Mouse (Mus musculus): ENCODE data around the gene Scyl2. TPM values are rescaled to one million over a fixed set of nuclear protein-coding genes. Genes with fewer than 3 reads are reported as not detected.

Gene Scyl2
- polyA plus RNA-seq (2015; fragmentation: Nextera tagmentation; extraction: Ambion mirVana) = 3.9 and 4.3 TPM in 2 replicates

DNA sequence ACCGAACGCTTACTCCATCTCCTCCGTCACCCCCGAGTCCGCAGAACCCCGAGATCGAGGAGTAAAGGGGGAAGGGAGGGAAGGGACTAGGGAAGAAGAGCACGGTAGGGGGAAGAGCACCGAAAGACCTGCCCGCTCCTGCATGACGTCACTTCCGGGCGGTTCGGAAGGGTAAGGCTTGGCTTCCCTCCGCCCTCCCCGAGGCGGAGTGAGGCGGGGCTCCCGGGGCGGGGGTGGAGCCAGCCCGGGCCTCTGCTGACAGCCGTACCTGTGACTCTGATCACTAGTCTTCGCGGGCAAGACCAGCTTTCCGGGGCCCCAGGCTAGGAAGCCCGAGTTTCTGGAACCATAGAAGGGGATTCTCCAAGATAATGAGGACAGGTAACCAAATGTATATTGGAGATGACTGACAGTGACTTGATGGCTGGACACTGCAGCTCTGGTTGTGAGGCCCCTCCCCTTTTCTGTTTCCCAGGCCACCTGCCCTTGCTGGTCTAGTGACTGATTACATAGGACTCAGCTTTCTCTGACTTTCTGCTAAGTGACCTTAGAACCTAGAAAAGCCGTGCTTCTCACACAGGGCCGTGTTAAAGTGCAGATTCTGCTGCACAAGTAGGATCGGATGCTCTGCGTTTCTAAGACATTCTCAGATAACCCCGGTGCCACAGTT lies at the start of gene Scyl2:
TSS of gene Scyl2 (minus strand) at position 147 of the 670 bp plus-strand sequence.
- Histone ChIP-seq H3K4me1 (replicated peaks) (peaks cover 9% of the 10 kb centered on the region), H3K27me3 (no peaks in the 10 kb centered on the region), H3K4me2 (peak within 1 kb of the TSS; percentile 78), H3K9me3 (replicated peaks) (no peaks in the 10 kb centered on the region), H3K4me3 (peak within 1 kb of the TSS; percentile 88), H3K27ac (peak within 1 kb of the TSS; percentile 61), H3K9ac (peak within 1 kb of the TSS; percentile 85), H3K36me3 (no peaks in the 10 kb centered on the region)
- 4% methylated on average over 29 of the region's 31 CpGs for WGBS
- ATAC-seq (replicated peaks; ENCODE audit: insufficient number of reproducible peaks, insufficient read depth, low FRiP score, low read depth) = peak; percentile 98

DNA sequence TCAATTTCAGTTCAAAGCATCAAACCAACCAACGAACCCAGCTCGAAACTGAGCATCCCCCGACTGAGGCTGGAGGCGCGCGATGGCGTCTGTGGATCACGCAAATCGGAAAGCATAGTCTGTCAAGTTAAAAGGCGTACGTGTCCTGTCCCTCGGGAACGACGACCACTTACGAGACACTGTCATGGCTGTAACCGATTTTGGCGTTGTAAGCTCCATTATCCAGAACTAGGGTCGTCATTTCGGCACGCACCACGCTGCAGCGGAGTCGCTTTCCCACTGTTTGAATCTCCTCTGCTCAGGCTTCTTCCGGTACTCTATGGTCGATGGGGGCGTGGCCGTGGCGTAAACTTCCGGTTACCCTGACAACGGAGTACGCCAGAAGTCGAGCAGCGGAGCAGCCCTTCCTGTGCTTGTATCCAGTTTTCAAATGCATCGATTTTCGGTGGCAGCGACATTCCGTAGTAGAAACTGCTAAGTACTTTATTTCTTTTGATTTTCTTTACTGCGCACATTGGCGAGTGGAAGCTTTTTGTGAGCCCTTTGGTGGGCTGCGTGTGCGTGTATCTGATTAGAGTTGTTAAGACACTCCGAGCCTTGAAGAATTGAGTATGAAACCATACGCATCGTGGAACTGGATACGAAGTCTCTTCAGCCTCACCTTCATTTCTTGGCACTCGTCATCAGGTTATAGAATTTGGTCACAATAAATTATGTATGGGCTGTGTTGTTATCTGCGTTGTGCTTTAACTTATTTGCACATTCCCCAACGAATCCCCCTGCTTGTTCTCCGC lies 46.1 kb upstream of the Scyl2 start, which contains the start of gene Actr6:
TSS of gene Actr6 (minus strand) at position 295 of the 794 bp plus-strand sequence.
- Histone ChIP-seq H3K4me2 (peak within 1 kb of the TSS; percentile 72), H3K27ac (0 out of 2 replicates have a peak within 1 kb of the TSS, but pooled peaks have one; percentile 51), H3K36me3 (0 out of 2 replicates have a peak, but pooled peaks cover under 1% of the 10 kb centered on the region), H3K4me3 (peak within 1 kb of the TSS; percentile 76), H3K4me1 (replicated peaks) (peaks cover 16% of the 10 kb centered on the region), H3K27me3 (no peaks in the 10 kb centered on the region), H3K9ac (peak within 1 kb of the TSS; percentile 60), H3K9me3 (replicated peaks) (no peaks in the 10 kb centered on the region)
- ATAC-seq (replicated peaks; ENCODE audit: insufficient number of reproducible peaks, insufficient read depth, low FRiP score, low read depth) = peak; percentile 98
- whole genome bisulfite sequencing = 1% methylated on average over 49 of the region's 49 CpGs

DNA sequence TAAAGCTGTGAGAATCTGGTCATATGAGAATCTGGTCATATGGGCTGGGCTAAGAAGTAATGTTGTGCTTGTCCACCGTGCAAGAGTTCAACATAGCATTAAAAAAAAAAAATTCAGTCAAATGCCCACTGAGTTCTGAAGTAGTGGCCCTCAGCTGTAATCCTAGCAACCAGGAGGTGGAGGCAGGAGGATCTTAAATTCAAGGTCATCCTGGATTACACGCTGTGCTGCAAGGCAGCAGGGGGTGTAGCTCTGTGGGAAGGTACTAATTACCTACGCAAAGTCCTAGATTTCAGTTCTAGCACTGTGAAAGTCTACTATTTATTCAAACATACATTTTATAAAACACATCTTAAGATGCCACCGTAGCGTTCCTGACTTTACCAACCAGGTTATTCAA lies 45.3 kb upstream of the Scyl2 start:
- WGBS = 17% methylated on average over 5 of the region's 5 CpGs
- H3K9ac ChIP-seq = peak overlapping the region; percentile 60
- H3K9me3 ChIP-seq (replicated peaks) = no peaks in the 10 kb centered on the region
- peak overlapping the region; percentile 72 for H3K4me2 ChIP-seq
- no peaks in the 10 kb centered on the region for H3K27me3 ChIP-seq
- H3K36me3 ChIP-seq = 0 out of 2 replicates have a peak, but pooled peaks cover 5% of the 10 kb centered on the region
- H3K27ac ChIP-seq = no peak overlapping the region
- ATAC-seq (replicated peaks; ENCODE audit: insufficient number of reproducible peaks, insufficient read depth, low FRiP score, low read depth) = no peak
- H3K4me3 ChIP-seq = peak overlapping the region; percentile 76
- H3K4me1 ChIP-seq (replicated peaks) = peaks cover 16% of the 10 kb centered on the region

DNA sequence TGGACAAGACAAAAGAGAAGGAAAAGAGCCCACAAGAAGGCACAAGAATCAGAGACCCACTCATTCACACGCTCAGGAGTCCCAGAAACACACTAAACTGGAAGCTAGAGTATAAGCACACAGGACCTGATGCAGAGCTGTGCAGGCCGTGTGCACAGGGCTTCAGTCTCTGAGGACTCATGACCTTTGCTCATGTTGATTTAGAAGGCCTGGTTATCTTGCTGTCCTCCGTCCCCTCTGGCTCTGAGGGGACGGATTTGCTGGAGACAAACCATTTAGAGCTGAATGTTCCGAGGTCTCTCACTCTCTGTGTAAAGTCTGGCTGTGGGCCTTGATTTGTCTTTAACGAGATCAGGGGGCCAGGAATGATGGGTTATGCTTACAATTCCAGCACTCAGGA lies 44.3 kb upstream of the Scyl2 start:
- 79% methylated on average over 6 of the region's 6 CpGs for WGBS
- Histone ChIP-seq H3K27ac (no peak overlapping the region), H3K9me3 (replicated peaks) (no peaks in the 10 kb centered on the region), H3K9ac (no peak overlapping the region), H3K27me3 (no peaks in the 10 kb centered on the region), H3K4me2 (no peak overlapping the region), H3K36me3 (peaks cover 13% of the 10 kb centered on the region), H3K4me1 (replicated peaks) (peaks cover 16% of the 10 kb centered on the region), H3K4me3 (no peak overlapping the region)
- ATAC-seq (replicated peaks; ENCODE audit: insufficient number of reproducible peaks, insufficient read depth, low FRiP score, low read depth) = no peak

DNA sequence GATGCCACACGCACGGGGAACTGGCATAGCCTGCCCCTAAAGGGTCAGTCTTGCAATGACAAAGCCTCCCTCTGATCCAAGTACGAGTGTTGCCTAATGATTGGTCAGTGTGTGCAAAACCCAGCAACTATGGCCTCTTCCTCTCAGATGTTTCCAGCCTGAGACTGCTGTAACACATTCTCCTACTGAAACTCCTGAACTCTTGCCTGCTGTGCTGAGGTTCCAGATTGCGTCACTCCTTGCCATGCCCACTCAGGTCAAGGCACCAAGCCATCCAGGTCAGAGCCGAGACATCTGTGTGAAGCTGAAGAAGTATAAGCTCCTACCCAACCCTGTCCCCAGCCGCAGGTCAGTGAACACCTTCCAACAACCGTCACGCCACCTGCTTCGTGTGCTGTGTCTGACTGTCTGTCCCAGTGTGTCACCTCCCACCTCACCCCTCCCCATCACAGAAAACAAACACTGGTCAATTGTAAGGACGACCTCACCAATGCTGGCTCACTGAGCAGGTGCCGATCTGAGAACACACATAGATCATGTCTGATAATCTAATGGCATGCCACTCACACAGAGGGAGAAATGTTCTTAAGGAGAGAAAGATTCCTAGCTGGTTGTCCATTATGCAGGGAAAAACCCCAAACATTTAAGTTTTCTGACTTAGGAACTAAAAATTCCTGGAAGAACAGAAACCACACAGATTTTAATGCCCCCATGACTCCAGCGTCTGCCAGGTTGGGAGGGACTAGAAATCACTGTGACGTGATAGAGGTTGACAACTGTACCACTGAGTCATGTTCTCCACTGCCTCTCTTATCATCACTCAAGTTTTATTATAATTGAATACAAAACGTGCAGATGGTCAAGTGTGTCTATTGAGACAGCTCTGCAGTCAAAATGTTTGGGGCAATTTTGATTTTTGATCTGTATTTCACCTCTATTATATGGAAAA lies 36.4 kb upstream of the Scyl2 start:
- no peaks in the 10 kb centered on the region for H3K27me3 ChIP-seq
- peaks cover 32% of the 10 kb centered on the region for H3K36me3 ChIP-seq
- H3K4me3 ChIP-seq = no peak overlapping the region
- ATAC-seq (replicated peaks; ENCODE audit: insufficient number of reproducible peaks, insufficient read depth, low FRiP score, low read depth) = no peak
- no peak overlapping the region for H3K9ac ChIP-seq
- no peak overlapping the region for H3K4me2 ChIP-seq
- H3K27ac ChIP-seq = no peak overlapping the region
- no peaks in the 10 kb centered on the region for H3K4me1 ChIP-seq (replicated peaks)
- 84% methylated on average over 14 of the region's 14 CpGs for WGBS
- H3K9me3 ChIP-seq (replicated peaks) = no peaks in the 10 kb centered on the region

DNA sequence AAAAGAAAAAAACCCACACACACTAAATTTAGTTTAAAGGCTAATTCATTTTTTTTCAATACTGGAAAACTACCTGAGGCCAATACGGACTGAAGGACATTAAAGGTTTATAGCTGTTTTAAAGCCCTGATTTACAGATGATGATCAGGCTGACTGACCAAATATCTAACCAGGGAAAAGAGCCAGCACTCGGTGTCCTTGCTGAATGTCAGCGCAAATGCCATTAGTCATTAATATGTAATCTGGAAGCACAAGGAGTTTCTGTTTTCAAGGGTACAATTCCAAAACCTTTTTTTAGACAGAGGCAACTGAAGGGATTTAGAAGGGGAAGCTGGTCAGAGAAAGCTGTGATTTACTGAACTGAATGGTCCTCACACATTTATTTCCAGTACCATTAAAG lies 34.7 kb upstream of the Scyl2 start:
- no peaks in the 10 kb centered on the region for H3K9me3 ChIP-seq (replicated peaks)
- no peak overlapping the region; the same call in 1 of the 2 replicates for H3K27ac ChIP-seq
- no peaks in the 10 kb centered on the region for H3K4me1 ChIP-seq (replicated peaks)
- H3K9ac ChIP-seq = no peak overlapping the region
- H3K4me3 ChIP-seq = no peak overlapping the region
- WGBS = 70% methylated on average over 3 of the region's 3 CpGs
- ATAC-seq (replicated peaks; ENCODE audit: insufficient number of reproducible peaks, insufficient read depth, low FRiP score, low read depth) = no peak
- no peaks in the 10 kb centered on the region for H3K27me3 ChIP-seq
- no peak overlapping the region for H3K4me2 ChIP-seq
- peaks cover 26% of the 10 kb centered on the region for H3K36me3 ChIP-seq

DNA sequence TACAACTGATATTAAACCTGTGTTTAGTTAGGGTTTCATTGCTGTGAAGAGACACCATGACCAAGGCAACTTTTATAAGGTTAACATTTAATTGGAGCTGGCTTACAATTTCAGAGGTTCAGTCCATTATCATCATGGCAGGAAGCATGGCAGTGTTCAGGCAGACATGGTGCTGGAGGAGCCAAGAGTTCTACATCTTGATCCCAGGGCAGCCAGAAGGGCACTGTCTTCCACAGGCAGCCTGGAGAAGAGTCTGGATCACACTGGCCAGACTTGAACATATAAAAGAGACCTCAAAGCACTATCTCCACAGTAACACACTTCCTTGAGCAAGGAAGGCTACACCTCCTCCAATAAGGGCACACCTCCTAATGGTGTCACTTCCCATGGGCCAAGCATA lies 34.2 kb upstream of the Scyl2 start:
- peaks cover 23% of the 10 kb centered on the region for H3K36me3 ChIP-seq
- H3K9ac ChIP-seq = no peak overlapping the region
- H3K4me2 ChIP-seq = no peak overlapping the region
- H3K4me3 ChIP-seq = no peak overlapping the region
- no peaks in the 10 kb centered on the region for H3K4me1 ChIP-seq (replicated peaks)
- no peak overlapping the region for H3K27ac ChIP-seq
- H3K9me3 ChIP-seq (replicated peaks) = no peaks in the 10 kb centered on the region
- H3K27me3 ChIP-seq = no peaks in the 10 kb centered on the region
- ATAC-seq (replicated peaks; ENCODE audit: insufficient number of reproducible peaks, insufficient read depth, low FRiP score, low read depth) = no peak

DNA sequence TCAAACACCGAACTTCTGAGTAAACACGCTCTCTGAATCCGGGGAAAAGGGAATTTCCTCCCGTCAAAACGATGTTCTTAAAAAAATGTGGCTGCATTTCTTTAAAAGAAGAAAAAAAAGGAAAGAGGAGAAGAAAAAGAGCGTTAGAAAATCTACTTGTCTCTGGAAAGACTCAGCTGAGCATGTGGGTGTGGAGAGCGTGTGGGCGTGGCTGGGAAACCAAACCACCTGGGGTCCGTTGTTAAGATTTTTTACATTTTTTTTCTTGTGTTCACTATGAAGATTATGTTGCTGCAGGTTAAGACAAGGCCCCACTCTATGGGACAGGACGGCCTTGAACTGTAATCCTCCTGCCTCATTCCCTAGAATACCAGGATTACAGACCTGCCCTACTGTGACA lies 28.8 kb upstream of the Scyl2 start:
- Histone ChIP-seq H3K27ac (no peak overlapping the region), H3K9ac (no peak overlapping the region), H3K4me1 (replicated peaks) (no peaks in the 10 kb centered on the region), H3K36me3 (peaks cover 42% of the 10 kb centered on the region), H3K4me2 (no peak overlapping the region), H3K27me3 (no peaks in the 10 kb centered on the region), H3K4me3 (no peak overlapping the region), H3K9me3 (replicated peaks) (no peaks in the 10 kb centered on the region)
- 81% methylated on average over 10 of the region's 10 CpGs for WGBS
- ATAC-seq (replicated peaks; ENCODE audit: insufficient number of reproducible peaks, insufficient read depth, low FRiP score, low read depth) = no peak

DNA sequence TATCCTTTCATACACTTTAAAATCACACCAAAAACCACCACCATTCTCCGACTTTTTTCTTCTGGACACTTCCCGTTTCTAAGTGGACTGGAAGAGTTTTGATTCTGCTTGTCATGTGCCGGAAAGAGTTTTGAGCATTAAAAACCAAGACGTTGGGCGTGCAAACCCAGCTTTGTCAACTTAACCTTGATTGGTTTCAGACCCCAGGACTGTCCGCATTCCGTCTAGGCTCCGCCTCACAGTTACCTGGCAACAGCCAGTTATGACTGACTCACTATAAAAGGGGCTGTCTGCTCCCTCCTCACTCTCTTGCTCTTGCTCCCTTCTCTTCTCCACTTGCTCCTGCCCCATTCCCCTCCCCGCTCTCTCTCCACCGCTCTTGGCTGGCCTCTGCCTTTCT lies 22.6 kb upstream of the Scyl2 start:
- Histone ChIP-seq H3K4me3 (peak overlapping the region; percentile 12), H3K4me2 (peak overlapping the region; percentile 38), H3K27me3 (no peaks in the 10 kb centered on the region), H3K9ac (no peak overlapping the region), H3K27ac (no peak overlapping the region), H3K9me3 (replicated peaks) (no peaks in the 10 kb centered on the region), H3K4me1 (replicated peaks) (no peaks in the 10 kb centered on the region), H3K36me3 (peaks cover 23% of the 10 kb centered on the region)
- 0 out of 2 replicates have a peak, but pooled peaks have one; percentile 58 for ATAC-seq (replicated peaks; ENCODE audit: insufficient number of reproducible peaks, insufficient read depth, low FRiP score, low read depth)
- WGBS = 26% methylated on average over 10 of the region's 10 CpGs

DNA sequence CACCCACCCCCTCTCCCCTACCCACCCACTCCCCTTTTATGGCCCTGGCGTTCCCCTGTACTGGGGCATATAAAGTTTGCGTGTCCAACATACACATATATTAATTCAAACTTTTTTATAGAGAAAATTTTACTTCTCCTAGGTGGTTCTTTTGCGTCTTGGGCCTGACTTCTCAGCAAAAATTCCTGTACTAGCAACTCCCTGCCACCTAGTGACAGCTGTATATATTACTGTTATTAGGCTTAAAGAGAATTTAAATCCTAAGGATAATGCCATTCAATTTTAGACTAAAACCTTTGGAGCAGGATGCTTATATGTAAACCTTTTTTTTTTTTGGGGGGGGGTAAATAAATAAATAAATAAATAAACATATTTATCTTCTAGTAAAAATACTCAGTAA lies 21.3 kb upstream of the Scyl2 start:
- 81% methylated on average over 3 of the region's 3 CpGs for WGBS
- no peak overlapping the region for H3K27ac ChIP-seq
- H3K36me3 ChIP-seq = peaks cover 9% of the 10 kb centered on the region
- no peaks in the 10 kb centered on the region for H3K9me3 ChIP-seq (replicated peaks)
- H3K4me2 ChIP-seq = no peak overlapping the region
- no peak overlapping the region for H3K4me3 ChIP-seq
- no peaks in the 10 kb centered on the region for H3K27me3 ChIP-seq
- H3K9ac ChIP-seq = no peak overlapping the region
- no peaks in the 10 kb centered on the region for H3K4me1 ChIP-seq (replicated peaks)
- no peak for ATAC-seq (replicated peaks; ENCODE audit: insufficient number of reproducible peaks, insufficient read depth, low FRiP score, low read depth)

DNA sequence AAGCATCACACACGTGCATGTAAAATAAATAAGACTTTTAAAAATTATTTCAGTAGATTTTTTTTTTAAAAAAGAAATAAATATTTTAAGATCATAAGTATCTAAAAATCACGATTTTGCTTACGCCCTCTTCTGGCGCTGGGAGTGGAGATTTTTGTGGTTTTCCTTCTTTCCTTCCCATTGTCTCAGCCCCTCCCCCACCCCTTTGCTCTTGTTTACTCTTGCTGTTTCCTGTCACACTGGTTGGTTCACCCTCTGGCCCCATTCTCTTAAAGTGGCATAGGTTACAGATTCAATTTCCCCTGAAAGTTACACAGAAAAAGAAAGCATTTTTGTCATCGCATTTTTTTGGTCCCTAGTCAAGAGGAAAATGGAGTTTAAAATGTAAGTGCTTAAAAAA lies 17.0 kb upstream of the Scyl2 start:
- no peaks in the 10 kb centered on the region for H3K27me3 ChIP-seq
- no peak overlapping the region for H3K9ac ChIP-seq
- H3K9me3 ChIP-seq (replicated peaks) = no peaks in the 10 kb centered on the region
- no peaks in the 10 kb centered on the region for H3K4me1 ChIP-seq (replicated peaks)
- H3K4me3 ChIP-seq = no peak overlapping the region
- H3K4me2 ChIP-seq = no peak overlapping the region
- no peak for ATAC-seq (replicated peaks; ENCODE audit: insufficient number of reproducible peaks, insufficient read depth, low FRiP score, low read depth)
- no peak overlapping the region for H3K27ac ChIP-seq
- H3K36me3 ChIP-seq = no peaks in the 10 kb centered on the region
- 42% methylated on average over 5 of the region's 5 CpGs for WGBS
